Mouse (Mus musculus): ENCODE results near the gene Chpf2. TPM values are rescaled to one million over a fixed set of nuclear protein-coding genes. Genes with fewer than 3 reads are reported as not detected.
"Not testable (repeated sequence)": the region's sequence is repeated elsewhere in the genome, so short reads cannot be mapped to it uniquely, and the experiment has no call there.

Chpf2 gene
- 13.5 and 17.4 TPM in 2 replicates for polyA plus RNA-seq (2012; rRNA removed)

DNA sequence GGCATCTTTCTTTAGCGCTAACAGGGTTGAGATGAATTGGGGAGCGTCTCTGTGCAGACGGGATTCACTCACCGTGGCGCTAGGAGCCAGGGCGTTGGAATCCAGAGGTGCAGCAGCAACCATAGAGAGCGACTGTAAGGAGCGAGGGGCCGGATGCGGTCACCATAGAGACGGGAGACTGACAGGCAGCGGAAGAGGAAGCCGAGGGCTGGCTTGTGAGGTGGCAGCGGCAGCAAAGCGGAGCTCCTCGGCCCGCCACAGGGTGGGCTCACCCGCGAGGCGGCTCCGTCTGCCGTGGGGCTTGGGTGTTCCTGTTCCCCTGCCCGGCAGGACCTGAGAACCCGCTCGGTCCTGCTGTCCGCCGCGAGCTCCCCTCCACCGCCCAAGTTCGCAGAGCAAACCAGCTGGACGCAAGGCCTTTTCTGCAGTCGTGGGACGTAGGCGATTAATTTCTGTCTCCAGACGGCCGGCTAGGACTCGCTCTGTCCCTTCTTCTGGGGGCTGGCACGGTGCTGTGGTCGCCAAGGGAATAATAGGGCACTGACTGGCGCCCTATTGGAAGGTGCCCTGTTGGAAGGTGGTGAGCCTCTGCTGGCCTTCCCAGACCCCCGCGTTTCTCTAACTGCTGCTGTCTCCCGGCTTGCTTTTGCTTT, at the start of gene Chpf2:
Gene Chpf2 (plus strand): TSS at position 195 of the 653 bp plus-strand sequence.
- DNase-seq (ENCODE audit: low read depth, low spot score): no peak
- under 1% methylated on average over 43 of the region's 43 CpGs for WGBS

DNA sequence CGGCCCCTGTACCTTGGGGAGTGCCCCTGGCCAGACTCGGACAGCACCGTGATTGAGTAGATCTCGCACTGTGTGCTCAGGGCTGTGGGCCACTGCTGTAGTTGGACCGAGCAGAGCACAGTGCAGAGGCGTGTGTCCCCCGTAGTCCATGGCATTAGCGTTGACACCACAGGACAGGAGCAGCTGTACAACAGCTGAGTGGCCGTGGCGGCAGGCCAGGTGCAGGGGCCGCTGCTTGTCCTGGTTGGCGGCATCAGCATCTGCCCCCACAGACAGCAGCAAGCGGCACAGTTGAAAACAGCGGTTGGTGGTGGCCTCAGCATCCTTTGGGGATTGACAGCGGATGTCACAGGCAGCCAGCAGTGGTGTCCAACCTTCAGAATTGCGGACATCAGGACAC, 48.9 kb upstream of the Chpf2 start:
- 68% methylated on average over 16 of the region's 16 CpGs for WGBS
- DNase-seq (ENCODE audit: low read depth, low spot score): no peak

DNA sequence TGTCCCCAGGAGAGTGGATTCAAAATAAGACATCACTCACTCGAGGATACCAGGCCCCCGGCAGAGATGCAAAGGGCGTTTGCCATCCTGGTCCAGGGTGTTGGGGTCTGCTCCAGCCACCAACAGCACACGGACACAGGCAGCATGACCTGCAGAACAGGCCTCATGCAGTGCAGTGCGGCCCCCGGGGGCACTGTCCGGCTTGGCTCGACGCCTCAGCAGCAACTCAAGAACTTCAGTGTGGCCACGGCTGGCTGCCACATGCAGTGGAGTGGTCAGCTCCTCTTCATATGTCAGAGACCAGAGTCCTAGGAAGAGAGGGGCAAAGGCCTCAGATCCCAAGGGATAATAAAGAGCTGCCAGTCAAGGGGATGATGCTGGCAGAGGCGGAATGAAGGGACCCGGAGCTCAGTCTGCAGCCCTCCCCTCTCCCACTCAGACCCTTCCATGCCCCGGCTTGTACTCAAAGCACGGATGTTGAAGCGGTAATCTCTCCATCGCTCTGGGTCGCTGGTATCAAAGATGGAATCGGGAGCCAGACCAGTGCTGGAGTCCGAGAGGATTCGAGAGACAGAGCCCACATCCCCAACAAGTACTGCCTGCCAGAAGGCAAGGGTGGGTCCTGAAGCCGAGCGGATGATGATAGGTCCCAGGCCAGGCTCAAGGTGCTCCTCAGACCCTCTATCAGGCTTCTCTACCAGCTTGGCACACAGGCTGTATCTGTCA, 46.8 kb upstream of the Chpf2 start:
- 91% methylated on average over 22 of the region's 22 CpGs for WGBS
- no peak for DNase-seq (ENCODE audit: low read depth, low spot score)

DNA sequence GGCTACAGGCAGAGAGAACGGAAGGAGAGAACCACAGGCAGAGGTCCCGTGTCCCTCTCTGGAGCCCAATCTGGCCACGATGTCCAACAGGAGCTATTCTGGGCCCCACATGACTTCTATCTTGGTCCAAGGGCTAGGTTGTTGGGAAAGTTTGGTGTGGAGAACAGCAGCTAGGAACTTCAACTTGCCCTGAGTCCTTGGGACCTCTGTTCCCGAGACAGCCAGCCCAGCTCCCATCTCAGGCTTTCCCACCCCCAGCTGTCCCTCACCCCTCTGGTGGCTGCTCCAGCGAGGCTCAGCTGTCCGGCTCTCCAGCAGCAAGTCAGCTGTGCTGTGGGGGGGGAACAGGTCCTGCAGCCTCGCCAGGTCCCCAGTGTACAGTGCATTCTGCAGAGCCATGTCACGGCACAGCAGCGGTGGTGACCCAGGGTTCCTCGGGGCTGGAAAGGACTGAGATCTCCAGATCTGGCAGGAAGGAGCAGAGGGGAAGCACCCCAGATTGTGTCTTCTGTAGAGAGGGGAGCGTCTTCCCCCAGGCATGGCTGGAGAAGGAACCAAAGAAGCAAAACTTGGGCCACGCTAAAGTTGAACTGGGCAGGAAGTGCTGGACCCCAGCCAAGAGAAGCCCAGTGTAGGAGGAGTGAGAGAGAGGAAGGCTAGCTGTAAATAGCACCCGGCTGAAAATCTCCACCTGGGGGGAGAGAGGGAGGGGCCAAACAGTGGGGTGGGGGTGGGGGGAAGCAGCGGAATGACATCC, 46.0 kb upstream of the Chpf2 start, which contains the start of gene Asb10:
Gene Asb10 (minus strand): TSS at position 592 of the 757 bp plus-strand sequence.
- 23% methylated on average over 14 of the region's 14 CpGs for WGBS
- DNase-seq (ENCODE audit: low read depth, low spot score): no peak

DNA sequence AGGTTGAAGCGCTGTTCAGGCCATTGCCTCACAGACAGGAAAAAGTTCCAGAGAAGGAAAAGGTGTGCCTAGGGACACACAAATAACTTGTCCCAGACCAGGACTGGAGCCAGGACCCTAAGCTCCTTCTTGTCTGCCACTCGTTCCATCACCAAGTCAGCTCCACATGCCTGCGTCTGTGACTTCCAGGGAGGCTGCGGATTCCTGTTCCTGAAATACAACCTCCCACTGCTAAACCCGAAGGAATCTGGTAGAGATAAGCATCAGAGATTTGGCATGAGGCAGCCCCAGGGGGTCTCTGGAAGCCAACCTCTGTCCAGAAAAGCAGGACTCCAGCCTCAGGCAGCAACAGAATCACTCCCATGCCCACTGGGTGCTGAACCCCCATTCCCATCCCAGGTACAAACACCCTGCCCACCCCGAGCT, 45.4 kb upstream of the Chpf2 start:
- 22% methylated on average over 6 of the region's 6 CpGs for WGBS
- DNase-seq (ENCODE audit: low read depth, low spot score): no peak

DNA sequence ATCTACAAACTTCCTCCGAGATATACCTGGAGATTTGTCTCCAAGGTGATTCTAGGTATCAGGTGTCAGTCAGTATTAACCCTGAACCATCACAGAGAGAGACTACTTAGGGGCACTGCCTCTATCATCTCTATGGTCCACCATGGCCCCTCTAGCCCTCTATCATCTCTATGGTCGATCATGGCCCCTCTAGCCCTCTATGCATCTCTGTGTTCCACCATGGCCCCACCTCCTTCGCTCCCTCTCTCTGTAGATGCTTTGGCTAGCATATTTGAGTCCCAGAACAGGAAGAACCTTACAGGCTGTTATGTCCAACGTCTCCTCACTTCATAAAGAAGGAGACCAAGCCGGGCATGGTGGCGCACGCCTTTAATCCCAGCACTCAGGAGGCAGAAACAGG, 43.9 kb upstream of the Chpf2 start:
- 78% methylated on average over 7 of the region's 7 CpGs for WGBS
- no peak for DNase-seq (ENCODE audit: low read depth, low spot score)

DNA sequence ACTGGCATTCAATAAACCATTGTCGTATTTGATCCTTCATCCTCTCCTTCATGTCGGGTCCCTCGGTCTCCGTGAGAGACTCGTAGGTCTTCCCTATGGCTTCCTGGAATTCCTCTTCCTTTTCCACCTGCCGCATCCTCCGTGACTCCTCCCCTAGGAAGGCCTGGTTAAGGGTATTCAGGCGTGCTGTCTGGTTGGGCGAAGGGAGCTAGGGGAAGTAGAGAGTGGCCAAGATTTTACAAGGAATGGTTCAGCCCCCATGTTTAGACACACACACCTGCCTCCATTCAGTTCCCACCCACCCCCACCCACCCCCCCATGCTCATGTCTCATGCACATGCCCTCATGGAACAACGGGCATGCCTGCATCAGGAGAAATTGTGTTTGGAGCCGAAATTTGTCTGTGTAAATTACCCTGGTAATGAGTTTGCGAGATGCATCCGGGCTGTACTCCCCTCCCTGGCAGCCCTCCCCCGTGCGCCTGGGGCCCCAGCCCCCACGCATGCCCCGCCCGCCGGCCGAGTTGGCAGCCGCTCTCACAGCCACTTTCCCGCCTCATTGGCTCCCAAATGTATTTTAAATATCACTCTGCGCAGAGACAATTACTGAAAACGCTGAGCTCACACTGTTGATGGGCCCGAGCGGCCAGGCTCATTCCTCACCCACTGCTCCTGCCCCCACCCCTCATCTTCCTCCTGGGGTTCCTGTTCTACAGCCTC, 35.8 kb upstream of the Chpf2 start:
- no peak for DNase-seq (ENCODE audit: low read depth, low spot score)
- 15% methylated on average over 26 of the region's 26 CpGs for WGBS

DNA sequence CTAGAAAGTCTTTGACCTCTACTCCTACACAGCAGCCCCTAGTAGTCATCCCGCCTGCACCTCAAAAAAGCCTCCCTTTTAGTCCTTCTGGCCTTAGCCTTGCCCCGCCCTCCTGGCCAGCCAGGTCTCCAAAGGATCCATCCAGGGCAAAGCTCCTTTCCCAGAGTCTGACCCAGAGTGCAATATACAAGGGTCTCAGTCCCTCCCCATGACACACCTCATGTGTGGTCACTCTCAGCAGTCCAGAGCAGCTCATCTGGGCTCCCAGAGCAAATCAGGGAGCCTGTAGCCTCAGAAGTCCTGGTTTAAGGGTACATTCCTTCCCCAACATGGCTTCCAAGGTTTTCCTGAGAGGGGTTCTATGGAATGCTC, 35.2 kb upstream of the Chpf2 start:
- DNase-seq (ENCODE audit: low read depth, low spot score): no peak
- 46% methylated on average over 2 of the region's 2 CpGs for WGBS

DNA sequence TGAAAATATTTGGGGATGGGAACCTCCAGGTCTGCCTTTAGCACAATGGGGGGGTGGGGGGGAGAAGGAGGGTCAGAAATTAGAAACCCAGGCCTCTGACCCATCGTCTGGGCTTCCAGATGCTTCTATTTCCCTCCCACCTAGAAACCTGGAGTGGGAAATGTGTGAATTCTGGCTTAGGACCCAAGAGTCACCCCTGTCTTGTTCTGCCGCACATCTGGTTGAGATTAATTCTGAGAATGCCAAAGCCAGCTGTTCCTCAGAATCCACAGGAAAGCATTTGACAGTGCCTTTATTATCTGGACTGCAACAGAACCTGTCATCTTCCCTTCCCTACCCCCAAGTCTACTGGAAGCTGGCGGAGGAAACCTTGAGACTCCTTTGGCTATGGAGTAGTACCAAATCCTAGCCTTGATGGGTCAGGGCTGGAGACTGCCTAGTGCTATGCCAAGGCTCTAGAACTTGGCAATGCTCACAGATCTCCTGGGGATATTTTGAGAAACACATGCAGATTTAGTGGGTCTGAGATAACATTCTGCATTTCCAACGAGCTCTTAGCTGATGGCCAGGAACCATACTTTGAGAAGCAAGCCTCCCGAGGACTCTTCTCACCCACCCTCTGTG, 32.8 kb upstream of the Chpf2 start:
- DNase-seq (ENCODE audit: low read depth, low spot score): no peak
- WGBS: 65% methylated on average over 5 of the region's 5 CpGs

DNA sequence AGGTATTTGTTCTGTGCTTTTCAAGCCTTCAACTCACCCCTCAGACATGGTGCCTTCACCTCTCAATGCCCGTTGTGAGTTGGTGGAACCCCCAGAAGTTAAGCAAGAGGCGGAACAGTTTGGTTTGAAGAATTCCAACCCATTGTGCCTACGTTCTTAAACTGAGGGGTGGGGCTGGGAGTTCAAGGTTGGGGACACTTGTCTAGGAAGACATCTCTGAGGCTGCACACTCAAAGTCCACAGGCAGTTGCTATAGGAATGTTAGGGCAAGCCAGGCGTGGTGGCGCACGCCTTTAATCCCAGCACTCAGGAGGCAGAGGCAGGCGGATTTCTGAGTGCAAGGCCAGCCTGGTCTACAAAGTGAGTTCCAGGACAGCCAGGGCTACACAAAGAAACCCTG, 31.2 kb upstream of the Chpf2 start:
- WGBS: 85% methylated on average over 7 of the region's 7 CpGs
- not testable (repeated sequence) for DNase-seq (ENCODE audit: low read depth, low spot score)

DNA sequence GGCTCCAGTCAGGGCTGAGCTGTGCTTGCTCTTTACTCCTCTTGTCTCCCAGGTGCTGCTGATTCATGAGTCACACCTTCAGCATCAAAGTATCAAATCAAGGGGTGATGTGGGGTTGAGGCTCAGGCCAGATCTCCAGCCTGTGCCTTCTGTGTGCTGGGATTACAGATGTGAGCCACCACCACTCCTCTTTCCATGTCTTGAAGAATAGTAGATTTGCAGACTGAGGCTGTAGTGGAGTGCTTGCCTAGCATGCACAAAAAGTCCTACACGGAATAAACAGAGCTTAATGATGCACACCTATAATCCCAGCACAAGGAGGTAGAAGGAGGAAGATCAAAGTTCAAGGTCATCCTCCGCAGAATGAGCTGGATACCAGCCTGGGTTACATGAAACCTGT, 29.8 kb upstream of the Chpf2 start, which contains the start of gene 4931409K22Rik:
Gene 4931409K22Rik (minus strand): TSS at position 101 of the 400 bp plus-strand sequence.
- DNase-seq (ENCODE audit: low read depth, low spot score): no peak
- 45% methylated on average over 2 of the region's 2 CpGs for WGBS

DNA sequence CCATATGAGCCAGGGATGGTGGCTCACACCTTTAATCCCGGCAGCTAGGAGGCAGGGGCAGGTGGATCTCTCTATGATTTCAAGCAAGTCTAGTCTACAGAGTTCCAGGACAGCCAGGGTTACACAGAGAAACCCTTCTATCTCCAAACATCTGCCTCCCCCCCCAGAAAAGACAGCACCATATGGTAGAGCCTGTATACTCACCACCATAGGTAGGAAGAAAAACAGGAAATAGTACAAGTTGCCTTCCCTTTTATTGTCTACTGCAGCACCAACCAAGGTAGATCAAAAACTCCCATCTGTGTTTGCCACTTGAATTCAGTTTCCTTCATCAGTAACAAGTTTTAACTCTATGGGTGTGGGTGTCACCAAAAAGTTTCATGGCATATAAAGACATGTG, 10.6 kb upstream of the Chpf2 start:
- no peak for DNase-seq (ENCODE audit: low read depth, low spot score)
- WGBS: 90% methylated on average over 1 of the region's 1 CpGs

DNA sequence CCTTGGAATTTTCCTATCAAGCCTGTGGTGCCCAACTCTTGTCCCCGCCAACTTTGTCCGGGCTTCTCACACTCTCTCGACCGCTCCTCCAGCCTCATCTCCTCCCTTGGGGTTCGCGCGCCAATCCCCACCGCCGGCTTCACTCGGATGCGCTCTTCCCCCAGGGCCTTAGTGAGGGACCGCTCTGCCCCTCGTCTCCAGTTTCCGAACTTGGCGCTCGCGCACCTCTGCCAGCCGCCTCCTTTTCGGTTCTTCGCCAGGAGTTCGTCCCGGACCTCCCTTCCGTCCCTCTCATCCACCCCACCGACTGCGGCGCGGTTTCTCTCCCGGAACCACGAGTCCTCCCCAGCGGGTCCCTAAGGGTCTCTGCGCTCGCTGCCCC, 9.7 kb upstream of the Chpf2 start:
- no peak for DNase-seq (ENCODE audit: low read depth, low spot score)
- WGBS: 1% methylated on average over 32 of the region's 32 CpGs

DNA sequence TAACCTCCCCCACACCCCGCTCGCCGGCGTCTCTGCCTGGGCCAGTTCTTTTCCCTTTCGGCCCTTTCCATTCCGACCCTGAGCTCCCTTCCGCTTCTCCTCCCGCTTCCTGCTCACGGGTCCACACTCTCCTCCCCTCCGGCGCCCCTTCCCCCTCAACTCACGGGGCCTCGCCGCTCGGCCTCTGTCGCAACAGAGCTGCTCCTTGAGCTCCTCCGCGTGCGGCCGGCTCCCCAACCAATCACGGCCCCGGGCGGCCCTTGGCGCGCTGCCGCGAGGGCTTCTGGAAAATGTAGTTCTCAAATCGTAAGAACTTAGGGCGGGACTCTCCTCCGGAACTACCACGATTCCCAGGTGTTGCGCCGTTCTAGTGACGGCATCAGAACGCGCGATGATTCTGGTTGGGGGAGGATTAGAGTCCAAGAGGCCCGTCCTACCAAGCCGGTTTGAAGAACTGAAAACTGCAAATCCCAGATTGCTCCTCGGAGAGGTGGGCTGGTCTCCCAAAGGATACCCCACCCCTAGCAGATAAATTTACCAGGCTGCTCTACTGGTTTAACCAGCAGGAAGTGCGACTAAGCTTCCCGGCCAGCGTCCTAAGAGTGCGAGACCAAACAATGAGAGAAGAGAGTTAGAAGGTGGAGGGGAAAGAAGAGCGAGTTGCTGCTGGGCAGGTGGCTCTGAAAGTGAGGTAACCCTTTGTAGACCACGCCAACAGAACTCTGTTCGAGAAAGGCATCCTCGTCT, 9.2 kb upstream of the Chpf2 start, which contains the start of gene Abcf2:
Gene Abcf2 (minus strand): TSS at position 285 of the 747 bp plus-strand sequence.
- peak; percentile 100 for DNase-seq (ENCODE audit: low read depth, low spot score)
- WGBS: under 1% methylated on average over 48 of the region's 48 CpGs

DNA sequence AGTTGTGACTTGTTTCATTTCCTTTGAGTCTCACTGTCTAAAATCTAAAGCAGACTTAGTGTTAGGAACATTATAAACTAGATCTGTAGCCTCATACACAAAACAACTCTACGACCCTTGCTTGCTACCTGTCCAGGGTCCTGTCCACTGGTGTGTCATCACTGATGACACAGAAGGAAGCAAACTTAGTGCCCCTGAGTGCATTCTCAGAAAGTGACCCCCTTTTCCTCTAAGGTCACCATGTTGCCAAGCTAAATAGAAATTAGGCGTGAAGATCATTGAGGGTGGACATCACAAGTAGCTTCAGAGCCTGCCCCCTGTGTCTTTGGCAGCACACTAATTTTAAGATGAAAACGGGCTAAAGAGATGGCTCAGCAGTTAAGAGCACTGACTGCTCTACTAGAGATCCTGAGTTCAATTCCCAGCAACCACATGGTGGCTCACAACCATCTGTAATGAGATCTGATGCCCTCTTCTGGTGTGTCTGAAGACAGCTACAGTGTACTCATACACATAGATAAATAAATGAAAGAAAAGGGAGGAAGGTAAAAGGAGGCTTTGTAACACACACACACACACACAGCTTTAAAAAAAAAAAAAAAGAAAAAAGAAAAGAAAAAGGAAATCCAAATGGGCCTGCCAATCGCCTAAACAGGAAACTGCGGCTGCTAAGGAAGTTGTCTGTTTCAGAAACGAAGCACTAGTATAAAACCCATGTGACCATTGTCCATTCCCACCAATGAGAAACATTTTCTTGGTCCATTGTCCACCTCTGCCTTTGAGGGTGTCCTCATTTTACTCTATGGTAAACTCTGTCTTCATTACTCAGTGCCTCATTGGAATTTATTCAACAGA, 8.2 kb upstream of the Chpf2 start:
- DNase-seq (ENCODE audit: low read depth, low spot score): no peak
- 64% methylated on average over 6 of the region's 6 CpGs for WGBS

DNA sequence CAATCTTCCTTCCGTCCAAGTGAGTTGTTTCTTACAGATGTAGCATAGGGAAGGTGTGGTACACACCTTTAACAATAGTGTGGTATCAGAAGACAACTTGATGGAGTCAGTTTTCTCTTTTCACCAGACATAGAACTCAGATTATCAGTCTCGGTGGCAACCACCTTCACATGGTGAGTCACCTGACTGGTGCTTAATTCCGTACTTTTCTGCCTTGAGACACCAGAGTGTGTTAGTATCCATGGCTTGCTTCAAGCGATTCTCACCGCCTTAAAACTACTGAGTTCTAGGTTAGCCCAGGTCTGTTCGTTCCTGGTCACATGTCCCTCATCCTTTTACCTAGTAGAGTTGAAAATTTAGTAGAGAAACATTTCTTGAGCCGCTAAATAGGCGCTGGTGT, 435 bp upstream of the Chpf2 start:
- WGBS: 11% methylated on average over 8 of the region's 8 CpGs
- DNase-seq (ENCODE audit: low read depth, low spot score): no peak

DNA sequence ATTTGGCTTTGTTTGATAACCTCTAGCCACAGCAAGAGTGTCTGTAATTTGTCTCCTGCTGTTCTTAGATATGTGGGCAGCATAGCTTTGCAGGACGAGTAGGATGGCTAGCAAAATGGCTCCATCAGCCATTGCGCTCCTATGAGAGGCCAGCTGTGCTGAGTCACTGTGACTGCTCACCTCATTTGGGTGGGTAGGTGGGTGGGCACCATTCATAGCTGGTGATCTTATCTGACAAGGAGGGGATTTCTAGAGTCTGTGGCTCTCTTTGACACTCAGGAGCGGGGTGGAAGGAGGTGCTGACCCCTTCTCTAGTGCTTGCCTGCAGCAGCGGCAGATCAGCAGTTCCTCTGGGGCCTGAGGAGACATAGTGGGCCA, 648 bp downstream of the Chpf2 start:
- WGBS: 22% methylated on average over 4 of the region's 4 CpGs
- no peak for DNase-seq (ENCODE audit: low read depth, low spot score)
